Comparison of ENCODE assay signal across 19 mouse cellular contexts in the genomic region with DNA sequence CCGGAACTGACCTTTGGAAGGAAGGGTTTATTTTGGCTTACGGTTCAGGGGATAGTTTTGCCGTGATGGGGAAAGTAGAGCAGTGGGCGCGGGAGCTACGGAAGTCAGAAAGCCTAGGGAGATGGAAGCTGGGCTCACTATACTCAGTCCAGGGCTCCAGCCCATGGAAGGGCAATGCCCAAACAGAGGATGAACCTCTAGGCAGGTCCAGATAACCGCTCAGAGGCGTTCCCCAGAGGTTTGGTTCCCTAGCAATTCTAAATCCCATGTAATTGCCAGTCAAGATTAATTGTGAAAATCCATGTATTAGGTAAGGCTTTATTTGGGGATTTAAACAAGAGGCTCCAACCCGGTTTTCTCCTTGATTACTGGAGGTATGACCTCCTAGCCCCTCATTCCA.
"Had no signal": no experiment of that assay in that cellular context is flagged by ENCODE, and none has a peak within 500 bp of the region (broad histone marks: within the 10 kb centered on the region; RNA-seq: fewer than 3 reads in every experiment).

No protein-coding gene starts in this region.

- H3K4me3 ChIP-seq: layer of hippocampus, adult 2 months; limb, embryonic 10.5 days; limb, embryonic 13.5 days; neural tube, embryonic 12.5 days; neural tube, embryonic 15.5 days had no signal

- H3K9ac ChIP-seq: limb, embryonic 13.5 days; liver, embryonic 14.5 days; liver, postnatal 0 days; lung, embryonic 14.5 days; neural tube, embryonic 12.5 days; neural tube, embryonic 15.5 days had no signal

- H3K4me1 ChIP-seq: limb, embryonic 10.5 days; neural tube, embryonic 12.5 days had no signal

- H3K27me3 ChIP-seq: limb, embryonic 13.5 days; neural tube, embryonic 12.5 days; neural tube, embryonic 15.5 days had no signal

- H3K27ac ChIP-seq: kidney, postnatal 0 days; layer of hippocampus, adult 2 months; limb, embryonic 10.5 days; limb, embryonic 13.5 days; liver, embryonic 14.5 days; macrophage; neural tube, embryonic 12.5 days; neural tube, embryonic 15.5 days had no signal

- H3K4me2 ChIP-seq: limb, embryonic 13.5 days; liver, embryonic 11.5 days; lung, embryonic 14.5 days; neural tube, embryonic 12.5 days; neural tube, embryonic 15.5 days had no signal

- ATAC-seq: intestine, postnatal 0 days; liver, postnatal 0 days; lung, postnatal 0 days had no signal

- DNase-seq: kidney, adult 2 months; kidney, postnatal 25 days; layer of hippocampus, adult 9-11 months; liver, postnatal 0 days; lung, embryonic 14.5 days; thymus, adult 18-20 months; thymus, postnatal 14 days; thymus, postnatal 4 days had no signal

- H3K9me3 ChIP-seq: limb, embryonic 10.5 days; limb, embryonic 13.5 days; neural tube, embryonic 12.5 days; neural tube, embryonic 15.5 days had no signal
